Mouse (Mus musculus) midbrain, postnatal 0 days (tissue): ENCODE data around the gene Tmem259. TPM values are rescaled to one million over a fixed set of nuclear protein-coding genes. Genes with fewer than 3 reads are reported as not detected.

Source experiments
- ATAC-seq: fragments of 200-750 bp; cut with Nextera tagmentation; 2 replicates; pipeline ENCODE4 v1.8.0; 2017; ENCODE audit warnings: moderate number of reproducible peaks, mild to moderate bottlenecking, moderate TSS enrichment, moderate library complexity; ENCODE audit not compliant: low FRiP score
- DNase-seq: peaks from one replicate; pipeline ENCODE4 v3.0.0-alpha.2; 2015; ENCODE audit warnings: low spot score
- H3K27ac ChIP-seq: fragments of 300-500 bp; sonication (generic); 2 replicates; pipeline ENCODE4 v1.5.1; 2014; ENCODE audit warnings: low read depth, mild to moderate bottlenecking, low read length, mixed read lengths
- H3K27me3 ChIP-seq: fragments of 300-500 bp; sonication (generic); 2 replicates; pipeline ENCODE4 v1.6.1; 2014; ENCODE audit warnings: low read length, control low read depth, mixed read lengths; ENCODE audit not compliant: insufficient read depth
- H3K36me3 ChIP-seq: fragments of 300-500 bp; sonication (generic); 2 replicates; pipeline ENCODE4 v1.6.1; 2014; ENCODE audit warnings: low read length, control low read depth, mixed read lengths; ENCODE audit not compliant: insufficient read depth
- H3K4me1 ChIP-seq: fragments of 300-500 bp; sonication (generic); 2 replicates; pipeline ENCODE4 v1.6.1; 2014; ENCODE audit warnings: mild to moderate bottlenecking, control low read depth, antibody characterized with exemption, low read length, mixed read lengths; ENCODE audit not compliant: insufficient read depth
- H3K4me2 ChIP-seq: fragments of 300-500 bp; sonication (generic); 2 replicates; pipeline ENCODE4 v1.6.1; 2014; ENCODE audit warnings: low read depth, mild to moderate bottlenecking, low read length, mixed read lengths; ENCODE audit not compliant: poor library complexity, severe bottlenecking
- H3K4me3 ChIP-seq: fragments of 300-500 bp; sonication (generic); 2 replicates; pipeline ENCODE4 v1.5.1; 2014; ENCODE audit warnings: low read depth, mild to moderate bottlenecking, low read length, moderate library complexity
- H3K9ac ChIP-seq: fragments of 300-500 bp; sonication (generic); replicated peaks from 2 replicates; pipeline ENCODE4 v1.6.1; 2014; ENCODE audit warnings: mild to moderate bottlenecking, low read length, moderate library complexity, mixed read lengths; ENCODE audit not compliant: poor library complexity, severe bottlenecking
- H3K9me3 ChIP-seq: fragments of 300-500 bp; sonication (generic); 2 replicates; pipeline ENCODE4 v1.6.1; 2016; ENCODE audit warnings: low read length, control low read depth
- CTCF ChIP-seq: IDR thresholded peaks from 2 replicates; pipeline ENCODE4 v1.5.1; 2016; ENCODE audit warnings: antibody characterized with exemption, mild to moderate bottlenecking
- WGBS: fragments of 180-500 bp; shearing (Covaris S2); extraction: QIAGEN DNeasy Blood & Tissue Kit; methylation state at CpG from one replicate; pipeline ENCODE4 v1.1.7; 2014; 5-methylcytosine and 5-hydroxymethylcytosine counted together
- polyA plus RNA-seq: library from polyadenylated mRNA; unstranded; fragments of >200 nt; fragmentation: Nextera tagmentation; extraction: Ambion mirVana; gene quantifications from 2 replicates; pipeline ENCODE4 v1.2.1, GENCODE M21; 2015
- total RNA-seq: library from RNA; depleted of rRNA; stranded (reverse); fragments of >200 nt; gene quantifications from 2 replicates; pipeline ENCODE4 v1.2.3, GENCODE M21; 2014

Gene Tmem259
- total and polyA plus RNA-seq, 2 experiments from 2014 or later: 29.3 to 172 TPM

DNA sequence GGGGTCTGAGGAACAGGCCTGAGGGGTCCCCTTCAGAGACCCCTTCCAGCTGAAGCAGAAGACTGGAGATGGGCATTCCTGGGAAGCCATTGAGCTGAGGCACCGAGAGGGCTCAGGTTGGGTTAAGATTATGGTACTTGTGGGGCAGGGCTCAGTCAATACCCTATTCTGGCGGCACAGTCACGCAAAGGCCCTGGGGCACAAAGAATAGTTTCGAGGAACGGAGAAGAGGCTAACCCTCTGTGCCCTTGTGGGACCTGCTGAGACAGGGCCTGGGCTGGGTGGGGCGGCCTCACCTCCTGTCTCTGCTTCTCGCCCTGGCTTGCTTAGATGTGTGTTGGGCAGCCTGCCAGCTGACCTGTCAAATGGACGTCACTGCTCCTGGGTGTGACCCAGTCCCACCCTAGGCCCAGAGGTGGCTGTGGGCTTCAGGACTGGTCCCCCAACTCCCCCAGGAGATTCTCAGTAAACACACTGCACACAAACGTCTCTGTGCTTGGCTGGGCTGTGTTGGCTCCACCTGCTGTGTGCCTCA lies 50.9 kb downstream of the Tmem259 start:
- ATAC-seq (no peak), DNase-seq (no peak)
- Histone ChIP-seq H3K36me3 (peaks cover 17% of the 10 kb centered on the region; the same call in 1 of the 2 replicates), H3K4me3 (no peak overlapping the region), H3K4me2 (no peak overlapping the region), H3K9me3 (no peaks in the 10 kb centered on the region), H3K9ac (no peak overlapping the region), H3K27me3 (no peaks in the 10 kb centered on the region), H3K27ac (no peak overlapping the region), H3K4me1 (no peaks in the 10 kb centered on the region; the same call in 1 of the 2 replicates)
- WGBS: 64% methylated on average over 9 of the region's 9 CpGs
- TF ChIP-seq CTCF: no peak

DNA sequence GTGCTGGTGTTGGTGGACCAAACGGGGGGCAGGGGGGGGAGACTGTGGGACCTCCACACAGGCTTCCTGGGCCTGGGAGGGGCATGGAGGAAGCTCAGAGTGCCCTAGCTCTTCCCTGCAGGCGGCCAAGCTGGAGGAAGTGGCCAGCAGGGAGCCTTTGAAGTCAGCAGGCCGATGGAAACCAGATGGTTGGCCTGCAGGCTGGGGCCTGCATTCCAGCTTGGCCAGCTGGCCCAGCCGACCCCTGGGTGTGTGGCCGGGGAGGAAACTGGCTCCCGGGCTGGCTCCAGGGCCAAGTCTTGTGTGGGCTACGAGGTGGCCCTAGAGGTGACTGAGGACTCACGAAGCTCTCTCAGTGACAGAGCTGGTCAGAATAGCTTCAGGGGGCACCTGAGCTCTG lies 51.4 kb downstream of the Tmem259 start:
- Histone ChIP-seq H3K36me3 (peaks cover 17% of the 10 kb centered on the region; the same call in 1 of the 2 replicates), H3K9ac (no peak overlapping the region), H3K27me3 (no peaks in the 10 kb centered on the region), H3K27ac (no peak overlapping the region), H3K4me3 (no peak overlapping the region), H3K9me3 (no peaks in the 10 kb centered on the region), H3K4me1 (no peaks in the 10 kb centered on the region; the same call in 1 of the 2 replicates), H3K4me2 (no peak overlapping the region)
- 30% methylated on average over 6 of the region's 8 CpGs for WGBS
- no peak for ATAC-seq
- no peak for TF ChIP-seq CTCF
- peak; percentile 66 for DNase-seq

DNA sequence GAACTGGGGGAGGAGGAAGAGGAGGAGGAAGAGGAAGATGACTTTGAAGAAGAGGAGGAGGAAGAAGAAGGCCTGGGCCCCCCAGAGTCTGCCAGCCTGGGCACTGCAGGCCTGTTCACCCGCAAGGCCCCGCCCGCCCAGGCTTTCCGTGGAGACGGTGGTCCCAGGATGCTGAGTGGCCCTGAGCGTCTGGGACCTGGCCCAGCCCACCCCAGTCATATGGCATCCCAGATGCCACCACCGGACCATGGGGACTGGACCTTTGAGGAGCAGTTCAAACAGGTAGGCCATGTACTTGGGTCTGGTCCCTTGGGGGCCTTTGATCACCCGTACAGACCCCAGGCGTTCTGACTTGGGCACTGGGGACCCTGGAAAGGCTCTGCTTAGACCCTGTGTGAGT lies 52.3 kb downstream of the Tmem259 start:
- Histone ChIP-seq H3K4me3 (no peak overlapping the region), H3K4me2 (no peak overlapping the region), H3K27me3 (no peaks in the 10 kb centered on the region), H3K27ac (no peak overlapping the region), H3K9me3 (no peaks in the 10 kb centered on the region), H3K4me1 (no peaks in the 10 kb centered on the region; the same call in 1 of the 2 replicates), H3K9ac (no peak overlapping the region), H3K36me3 (peaks cover 14% of the 10 kb centered on the region; the same call in 1 of the 2 replicates)
- DNase-seq (no peak), ATAC-seq (no peak)
- no peak for TF ChIP-seq CTCF
- 86% methylated on average over 9 of the region's 9 CpGs for WGBS

DNA sequence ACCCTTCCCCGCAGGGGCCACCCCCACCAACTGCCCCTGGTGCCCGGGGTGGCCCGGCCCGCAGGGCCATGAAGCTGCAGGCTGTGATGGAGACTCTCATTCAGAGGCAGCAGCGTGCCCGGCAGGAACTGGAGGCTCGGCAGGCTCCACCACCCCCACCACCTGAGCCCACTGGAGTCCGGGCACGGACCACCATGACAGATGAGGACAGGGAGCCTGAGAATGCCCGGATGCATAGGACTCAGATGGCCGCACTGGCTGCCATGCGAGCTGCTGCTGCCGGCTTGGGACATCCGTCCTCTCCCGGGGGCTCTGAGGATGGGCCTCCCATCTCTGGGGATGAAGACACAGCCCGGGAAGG lies 53.3 kb downstream of the Tmem259 start:
- no peak overlapping the region for H3K4me3 ChIP-seq
- DNase-seq (no peak), ATAC-seq (no peak)
- H3K9me3 ChIP-seq: no peaks in the 10 kb centered on the region
- no peak overlapping the region for H3K27ac ChIP-seq
- no peak overlapping the region for H3K9ac ChIP-seq
- TF ChIP-seq CTCF: no peak
- peaks cover under 1% of the 10 kb centered on the region; the same call in 1 of the 2 replicates for H3K4me1 ChIP-seq
- peaks cover 14% of the 10 kb centered on the region; the same call in 1 of the 2 replicates for H3K36me3 ChIP-seq
- 83% methylated on average over 16 of the region's 16 CpGs for WGBS
- no peaks in the 10 kb centered on the region for H3K27me3 ChIP-seq
- H3K4me2 ChIP-seq: no peak overlapping the region

DNA sequence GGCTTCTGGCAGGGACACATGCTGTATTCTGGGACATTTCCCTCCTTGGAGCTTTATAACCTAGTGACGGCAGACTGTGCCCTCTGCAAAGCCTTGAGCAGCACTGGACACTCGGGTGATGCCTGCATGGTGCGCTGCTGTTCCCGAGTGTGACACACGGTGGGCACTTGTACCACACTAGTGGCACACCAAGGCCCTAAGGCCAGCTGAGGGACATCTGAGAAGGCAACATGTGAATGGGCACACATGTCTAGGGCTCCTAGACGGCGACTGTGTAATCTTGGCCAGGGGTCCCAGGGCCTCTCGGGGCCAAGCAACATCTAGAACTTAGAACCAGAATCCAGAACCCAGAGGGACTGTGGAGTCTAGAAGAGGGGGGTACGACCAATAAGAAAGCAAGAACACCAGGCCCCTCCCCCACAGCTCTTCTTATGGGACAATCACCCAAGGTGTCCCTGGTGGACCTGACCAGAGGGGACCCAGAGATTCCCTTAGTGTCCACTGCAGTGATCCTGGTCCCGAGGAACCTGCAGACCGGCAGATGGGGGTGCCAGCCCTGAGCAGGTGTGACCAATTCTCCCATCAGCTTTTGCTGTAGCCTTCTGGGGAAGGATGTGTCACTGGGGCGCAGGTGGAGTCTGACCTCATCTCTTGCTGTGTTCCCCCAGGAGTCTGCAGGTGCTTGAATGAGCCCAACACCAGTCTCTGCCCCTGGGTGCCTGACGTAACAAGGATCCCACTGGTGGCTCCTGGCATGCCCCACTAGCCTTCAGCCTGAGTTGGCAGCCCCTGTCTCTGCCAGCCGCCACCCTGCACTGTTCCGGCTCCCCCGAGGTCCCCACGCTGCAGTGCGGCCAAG lies 53.9 kb downstream of the Tmem259 start:
- Histone ChIP-seq H3K9me3 (no peaks in the 10 kb centered on the region), H3K27me3 (no peaks in the 10 kb centered on the region), H3K9ac (no peak overlapping the region), H3K36me3 (peaks cover 14% of the 10 kb centered on the region; the same call in 1 of the 2 replicates), H3K4me1 (peaks cover 4% of the 10 kb centered on the region; the same call in 1 of the 2 replicates), H3K27ac (no peak overlapping the region), H3K4me3 (no peak overlapping the region), H3K4me2 (no peak overlapping the region; the same call in 1 of the 2 replicates)
- no peak for TF ChIP-seq CTCF
- DNase-seq (no peak), ATAC-seq (no peak)
- 86% methylated on average over 18 of the region's 18 CpGs for WGBS
